Mouse (Mus musculus): Measurements from ENCODE around the gene Cdh5. TPM values are rescaled to one million over a fixed set of nuclear protein-coding genes. Genes with fewer than 3 reads are reported as not detected.
"Not testable (repeated sequence)": the region's sequence is repeated elsewhere in the genome, so short reads cannot be mapped to it uniquely, and the experiment has no call there.

Cdh5 gene
- polyA plus RNA-seq, 1 experiment: 0.10 TPM

GRCm38 (mm10) chr8:104088881-104089280 lies 12.5 kb upstream of the Cdh5 start:
- no peaks in the 10 kb centered on the region; the same call in 1 of the 2 replicates for H3K27me3 ChIP-seq (ENCODE audit: control insufficient read depth)
- no peaks in the 10 kb centered on the region for H3K36me3 ChIP-seq (ENCODE audit: control insufficient read depth)
- TF ChIP-seq GATA1 (IDR thresholded peaks at IDR 0.05; ENCODE audit: low read length): no peak
- H3K4me3 ChIP-seq (replicated peaks): no peak overlapping the region
- no peaks in the 10 kb centered on the region for H3K9me3 ChIP-seq (ENCODE audit: control insufficient read depth, low read length)
- H3K4me1 ChIP-seq (ENCODE audit: control insufficient read depth): peaks cover 4% of the 10 kb centered on the region

DNA sequence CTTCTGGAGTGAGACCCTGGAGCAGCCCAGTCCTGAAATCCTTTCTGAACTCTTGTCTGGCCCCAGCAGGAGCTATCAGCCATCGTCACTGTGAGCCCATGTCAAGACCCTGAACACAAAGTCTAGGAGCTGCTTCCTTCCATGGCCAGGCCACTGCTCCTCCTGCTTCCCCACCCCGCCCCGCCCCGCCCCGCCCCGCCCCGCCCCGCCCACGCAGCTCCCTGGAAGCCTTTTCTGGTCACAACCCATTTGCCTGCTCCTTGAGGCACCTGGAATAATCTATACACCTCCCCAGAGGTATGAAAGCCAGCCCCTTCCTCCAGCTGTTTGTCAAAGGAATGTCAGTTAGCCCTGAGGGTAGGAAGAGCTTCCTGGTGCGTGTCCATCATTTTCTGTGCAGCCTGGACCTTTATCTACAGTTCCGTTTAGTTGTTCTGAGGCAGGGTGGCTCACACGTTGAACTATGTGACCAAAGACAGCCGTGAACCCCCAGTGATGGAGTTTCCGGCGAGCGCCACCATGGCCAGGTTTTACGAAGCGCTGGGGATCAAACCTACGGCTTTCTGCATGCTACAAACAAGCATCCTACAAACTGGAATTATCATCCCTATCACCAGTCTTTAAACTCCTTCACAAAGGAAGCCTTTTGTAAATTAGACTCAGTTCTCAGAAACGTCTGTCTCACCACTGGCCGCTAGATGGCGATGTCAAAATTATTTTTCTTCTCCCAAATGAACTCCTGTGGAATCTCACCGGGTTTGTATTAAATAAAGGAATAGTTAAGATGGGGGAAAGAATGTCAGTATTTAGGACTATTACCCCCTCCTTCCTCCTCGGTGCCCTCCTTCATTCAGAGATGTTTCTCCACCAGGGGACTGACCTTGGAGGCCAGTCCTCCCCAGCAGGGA lies 10.2 kb upstream of the Cdh5 start:
- H3K36me3 ChIP-seq (ENCODE audit: control insufficient read depth); H3K4me3 ChIP-seq (replicated peaks); H3K9me3 ChIP-seq (ENCODE audit: control insufficient read depth, low read length); H3K27me3 ChIP-seq (ENCODE audit: control insufficient read depth); H3K4me1 ChIP-seq (ENCODE audit: control insufficient read depth): not testable (repeated sequence)

- Histone ChIP-seq H3K36me3 (ENCODE audit: control insufficient read depth) (no peaks in the 10 kb centered on the region), H3K4me1 (ENCODE audit: control insufficient read depth) (peaks cover 4% of the 10 kb centered on the region), H3K4me3 (replicated peaks) (no peak overlapping the region), H3K27me3 (ENCODE audit: control insufficient read depth) (no peaks in the 10 kb centered on the region; the same call in 1 of the 2 replicates), H3K9me3 (ENCODE audit: control insufficient read depth, low read length) (no peaks in the 10 kb centered on the region)
- TF ChIP-seq TAL1 (IDR thresholded peaks at IDR 0.05; ENCODE audit: low read length) (no peak), GATA1 (IDR thresholded peaks at IDR 0.05; ENCODE audit: low read length) (no peak)
Measured at GRCm38 (mm10) chr8:104093336-104093735, 8.1 kb upstream of the Cdh5 start.

DNA sequence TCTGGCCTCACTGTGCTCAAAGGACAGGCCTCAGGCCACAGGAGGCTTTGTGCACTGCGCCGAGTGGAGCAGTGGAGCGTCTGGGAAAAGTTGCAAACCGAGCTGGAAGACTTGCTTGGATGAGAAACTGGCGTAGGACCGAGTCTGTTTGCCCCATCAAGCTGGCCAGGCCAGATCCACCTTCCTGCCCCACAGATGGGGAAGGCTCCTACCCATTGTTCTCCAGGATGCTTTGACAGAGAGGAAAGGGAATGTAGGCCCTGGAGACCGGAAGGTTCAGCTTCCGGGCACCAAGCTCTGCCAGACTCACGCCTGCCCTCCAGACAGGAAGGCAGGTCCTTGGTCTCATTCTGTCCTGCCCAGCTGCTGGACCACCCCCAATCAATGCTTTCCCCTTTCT lies 5.8 kb upstream of the Cdh5 start:
- H3K9me3 ChIP-seq (ENCODE audit: control insufficient read depth, low read length): no peaks in the 10 kb centered on the region
- TF ChIP-seq TAL1 (IDR thresholded peaks at IDR 0.05; ENCODE audit: low read length) (no peak), GATA1 (IDR thresholded peaks at IDR 0.05; ENCODE audit: low read length) (no peak)
- no peaks in the 10 kb centered on the region for H3K36me3 ChIP-seq (ENCODE audit: control insufficient read depth)
- no peak overlapping the region for H3K4me3 ChIP-seq (replicated peaks)
- no peaks in the 10 kb centered on the region; the same call in 1 of the 2 replicates for H3K27me3 ChIP-seq (ENCODE audit: control insufficient read depth)
- peaks cover 11% of the 10 kb centered on the region for H3K4me1 ChIP-seq (ENCODE audit: control insufficient read depth)

DNA sequence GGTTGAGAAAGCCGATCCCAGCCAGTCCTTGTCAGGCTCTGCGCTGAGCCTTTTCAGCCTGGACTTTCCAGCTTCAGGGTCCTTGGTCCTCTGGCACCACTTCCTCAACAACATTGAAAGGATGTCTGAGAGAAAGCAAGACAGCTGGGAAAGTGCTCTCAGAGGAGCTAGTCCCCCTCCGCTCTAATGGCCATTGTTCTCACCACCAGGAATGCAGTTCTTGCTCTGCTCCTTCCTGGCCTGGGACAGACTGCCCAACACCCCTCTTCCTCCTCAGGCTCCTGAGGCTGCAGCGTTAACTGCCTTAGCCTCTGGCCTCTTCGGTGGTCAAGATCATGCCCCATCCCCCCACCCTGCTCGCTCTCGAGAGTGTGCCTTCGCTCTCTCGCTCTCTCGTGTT lies 4.8 kb upstream of the Cdh5 start:
- no peak for TF ChIP-seq GATA1 (IDR thresholded peaks at IDR 0.05; ENCODE audit: low read length)
- TF ChIP-seq TAL1 (IDR thresholded peaks at IDR 0.05; ENCODE audit: low read length): no peak
- Histone ChIP-seq H3K4me3 (replicated peaks) (no peak overlapping the region), H3K36me3 (ENCODE audit: control insufficient read depth) (no peaks in the 10 kb centered on the region), H3K9me3 (ENCODE audit: control insufficient read depth, low read length) (no peaks in the 10 kb centered on the region), H3K4me1 (ENCODE audit: control insufficient read depth) (peaks cover 9% of the 10 kb centered on the region), H3K27me3 (ENCODE audit: control insufficient read depth) (no peaks in the 10 kb centered on the region; the same call in 1 of the 2 replicates)

GRCm38 (mm10) chr8:104098671-104099346 lies 2.6 kb upstream of the Cdh5 start:
- no peaks in the 10 kb centered on the region for H3K9me3 ChIP-seq (ENCODE audit: control insufficient read depth, low read length)
- H3K27me3 ChIP-seq (ENCODE audit: control insufficient read depth): no peaks in the 10 kb centered on the region
- TF ChIP-seq TAL1 (IDR thresholded peaks at IDR 0.05; ENCODE audit: low read length) (no peak), GATA1 (IDR thresholded peaks at IDR 0.05; ENCODE audit: low read length) (no peak)
- peaks cover 9% of the 10 kb centered on the region for H3K4me1 ChIP-seq (ENCODE audit: control insufficient read depth)
- H3K4me3 ChIP-seq (replicated peaks): no peak overlapping the region
- H3K36me3 ChIP-seq (ENCODE audit: control insufficient read depth): no peaks in the 10 kb centered on the region

DNA sequence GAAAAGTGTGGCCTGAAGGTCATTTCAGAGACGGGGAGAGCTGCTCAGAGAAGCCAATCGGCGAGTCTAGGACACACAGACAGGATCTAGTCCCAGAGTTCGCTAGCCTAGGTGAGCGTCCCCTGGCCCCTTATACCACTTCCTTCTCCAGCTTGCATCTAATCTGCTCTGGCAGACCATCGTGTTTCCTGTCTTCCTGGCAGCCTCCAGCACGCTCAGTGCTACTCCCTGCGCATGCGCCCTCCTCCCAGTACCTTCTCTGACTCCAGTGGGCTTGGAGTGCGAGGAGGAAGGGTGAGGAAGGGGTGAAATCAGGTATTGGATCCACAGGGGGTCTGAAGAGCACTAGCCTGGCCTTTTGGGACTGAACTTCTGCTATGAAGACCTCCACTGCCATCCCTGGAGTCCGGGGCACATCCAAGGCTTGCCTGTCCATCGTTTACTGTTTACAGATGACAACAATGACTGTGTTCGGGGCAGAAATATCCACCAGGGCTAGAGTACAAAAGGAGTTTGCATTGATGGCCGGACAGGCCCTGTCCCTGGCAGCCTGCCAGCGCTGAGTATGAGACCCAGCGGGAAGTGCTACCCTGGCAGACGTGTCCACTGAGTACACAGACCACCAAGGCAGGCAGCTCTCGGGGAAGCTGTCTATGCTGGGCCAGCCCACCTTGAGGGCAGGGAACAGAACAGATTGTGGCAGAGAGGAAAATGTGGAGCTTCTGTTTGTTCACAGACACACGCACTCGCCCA lies 1.9 kb upstream of the Cdh5 start:
- Histone ChIP-seq H3K9me3 (ENCODE audit: control insufficient read depth, low read length) (no peaks in the 10 kb centered on the region), H3K4me1 (ENCODE audit: control insufficient read depth) (peaks cover 9% of the 10 kb centered on the region), H3K27me3 (ENCODE audit: control insufficient read depth) (no peaks in the 10 kb centered on the region), H3K36me3 (ENCODE audit: control insufficient read depth) (no peaks in the 10 kb centered on the region), H3K4me3 (replicated peaks) (no peak overlapping the region)
- TF ChIP-seq GATA1 (IDR thresholded peaks at IDR 0.05; ENCODE audit: low read length) (no peak), TAL1 (IDR thresholded peaks at IDR 0.05; ENCODE audit: low read length) (no peak)

GRCm38 (mm10) chr8:104100724-104101123 lies 701 bp upstream of the Cdh5 start:
- H3K4me3 ChIP-seq (replicated peaks); H3K27me3 ChIP-seq (ENCODE audit: control insufficient read depth); H3K9me3 ChIP-seq (ENCODE audit: control insufficient read depth, low read length): not testable (repeated sequence)

GRCm38 (mm10) chr8:104103462-104103861 lies 2.0 kb downstream of the Cdh5 start:
- Histone ChIP-seq H3K36me3 (ENCODE audit: control insufficient read depth) (no peaks in the 10 kb centered on the region), H3K4me3 (replicated peaks) (no peak overlapping the region), H3K27me3 (ENCODE audit: control insufficient read depth) (no peaks in the 10 kb centered on the region), H3K9me3 (ENCODE audit: control insufficient read depth, low read length) (no peaks in the 10 kb centered on the region), H3K4me1 (ENCODE audit: control insufficient read depth) (peaks cover 9% of the 10 kb centered on the region)
- no peak for TF ChIP-seq GATA1 (IDR thresholded peaks at IDR 0.05; ENCODE audit: low read length)
- no peak for TF ChIP-seq TAL1 (IDR thresholded peaks at IDR 0.05; ENCODE audit: low read length)

More at GRCm38 (mm10) chr8:104100724-104101123, 701 bp upstream of the Cdh5 start:
- H3K36me3 ChIP-seq (ENCODE audit: control insufficient read depth); H3K4me1 ChIP-seq (ENCODE audit: control insufficient read depth): not testable (repeated sequence)
